Mouse (Mus musculus) lung, embryonic 16.5 days (tissue): ENCODE data around the gene Flot1. TPM values are rescaled to one million over a fixed set of nuclear protein-coding genes. Genes with fewer than 3 reads are reported as not detected.

ENCODE experiments used
- ATAC-seq: fragments of 200-750 bp; cut with Nextera tagmentation; 2 replicates; pipeline ENCODE4 v1.8.0; 2017; ENCODE audit warnings: low read depth, mild to moderate bottlenecking, moderate library complexity
- H3K27ac ChIP-seq: fragments of 300-500 bp; sonication (generic); 2 replicates; pipeline ENCODE4 v1.5.1; 2014; ENCODE audit warnings: mild to moderate bottlenecking, control low read depth, low read length
- H3K27me3 ChIP-seq: fragments of 300-500 bp; sonication (generic); 2 replicates; pipeline ENCODE4 v1.6.1; 2014; ENCODE audit warnings: low read depth, low read length, mixed read lengths; ENCODE audit not compliant: control insufficient read depth, insufficient read depth
- H3K36me3 ChIP-seq: fragments of 300-500 bp; sonication (generic); 2 replicates; pipeline ENCODE4 v1.6.1; 2014; ENCODE audit warnings: low read length; ENCODE audit not compliant: control insufficient read depth, insufficient read depth
- H3K4me1 ChIP-seq: fragments of 300-500 bp; sonication (generic); replicated peaks from 2 replicates; pipeline ENCODE4 v1.6.1; 2014; ENCODE audit warnings: low read length, mixed read lengths; ENCODE audit not compliant: control insufficient read depth, insufficient read depth
- H3K4me2 ChIP-seq: fragments of 300-500 bp; sonication (generic); 2 replicates; pipeline ENCODE4 v1.6.1; 2014; ENCODE audit warnings: low read depth, low read length, control low read depth
- H3K4me3 ChIP-seq: fragments of 300-500 bp; sonication (generic); 2 replicates; pipeline ENCODE4 v1.5.1; 2014; ENCODE audit warnings: mild to moderate bottlenecking, low read length, control low read depth
- H3K9ac ChIP-seq: fragments of 300-500 bp; sonication (generic); 2 replicates; pipeline ENCODE4 v1.6.1; 2014; ENCODE audit warnings: low read length, control low read depth
- H3K9me3 ChIP-seq: fragments of 300-500 bp; sonication (generic); 2 replicates; pipeline ENCODE4 v1.6.1; 2016; ENCODE audit warnings: low read length; ENCODE audit not compliant: control insufficient read depth
- WGBS: fragments of 180-500 bp; shearing (Covaris S2); extraction: QIAGEN DNeasy Blood & Tissue Kit; methylation state at CpG from one replicate; pipeline ENCODE4 v1.1.7; 2014; 5-methylcytosine and 5-hydroxymethylcytosine counted together
- polyA plus RNA-seq: library from polyadenylated mRNA; unstranded; fragments of >200 nt; fragmentation: Nextera tagmentation; extraction: Ambion mirVana; gene quantifications from 2 replicates; pipeline ENCODE4 v1.2.1, GENCODE M21; 2015

The Flot1 gene
- polyA plus RNA-seq, 1 experiment from 2014 or later: 57.8 TPM

DNA sequence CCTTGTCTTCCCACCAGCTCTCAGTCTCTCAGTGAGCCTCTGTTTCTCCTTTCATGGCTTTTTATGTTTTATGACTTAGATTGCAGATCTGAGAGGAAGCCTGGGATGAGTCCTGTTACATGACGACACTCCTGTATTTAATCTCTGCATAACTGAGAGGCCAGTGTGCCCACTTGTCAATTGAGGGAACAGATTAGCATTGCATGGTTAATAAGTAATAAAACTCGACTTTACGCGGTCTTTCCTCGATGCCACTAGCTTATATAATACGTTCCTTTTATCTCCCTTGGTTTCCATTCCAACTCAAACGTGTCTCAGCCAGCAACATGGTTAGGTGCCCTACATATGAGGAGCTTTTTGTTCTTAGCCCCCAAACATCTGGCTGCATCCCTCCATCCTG is 7.2 kb upstream of the Flot1 start:
- Histone ChIP-seq H3K4me1 (peaks cover 53% of the 10 kb centered on the region), H3K4me3 (no peak overlapping the region), H3K27me3 (no peaks in the 10 kb centered on the region), H3K36me3 (no peaks in the 10 kb centered on the region), H3K27ac (0 out of 2 replicates have a peak overlapping the region, but pooled peaks have one; percentile 4), H3K4me2 (no peak overlapping the region), H3K9ac (no peak overlapping the region), H3K9me3 (no peaks in the 10 kb centered on the region)
- no peak for ATAC-seq
- WGBS: 52% methylated on average over 7 of the region's 7 CpGs

DNA sequence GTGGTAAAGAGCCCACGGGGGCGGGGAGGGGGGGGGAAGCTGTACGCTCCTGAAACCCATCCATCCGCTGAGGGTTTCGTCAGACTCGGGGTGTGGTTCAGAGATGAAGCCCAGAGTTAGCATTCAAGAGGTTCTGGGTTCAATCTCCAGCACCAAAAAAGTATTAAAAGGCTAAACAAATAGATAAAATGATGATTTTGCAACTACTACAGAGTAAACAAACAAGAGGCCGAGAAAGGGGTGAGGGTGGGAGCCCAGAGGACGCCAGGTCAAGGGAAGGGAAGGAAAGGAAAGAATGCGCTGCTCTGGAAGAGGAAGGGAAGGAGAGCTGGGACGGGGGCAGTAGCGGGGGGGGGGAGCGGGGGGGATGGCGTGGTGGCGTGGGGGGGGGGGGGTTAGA is 6.3 kb upstream of the Flot1 start:
- H3K9me3 ChIP-seq: no peaks in the 10 kb centered on the region
- H3K27me3 ChIP-seq: no peaks in the 10 kb centered on the region
- peaks cover 54% of the 10 kb centered on the region for H3K4me1 ChIP-seq
- H3K4me2 ChIP-seq: no peak overlapping the region
- H3K27ac ChIP-seq: 0 out of 2 replicates have a peak overlapping the region, but pooled peaks have one; percentile 45
- H3K9ac ChIP-seq: no peak overlapping the region; the same call in 1 of the 2 replicates
- ATAC-seq: no peak
- H3K4me3 ChIP-seq: no peak overlapping the region
- 32% methylated on average over 8 of the region's 14 CpGs for WGBS
- no peaks in the 10 kb centered on the region for H3K36me3 ChIP-seq

DNA sequence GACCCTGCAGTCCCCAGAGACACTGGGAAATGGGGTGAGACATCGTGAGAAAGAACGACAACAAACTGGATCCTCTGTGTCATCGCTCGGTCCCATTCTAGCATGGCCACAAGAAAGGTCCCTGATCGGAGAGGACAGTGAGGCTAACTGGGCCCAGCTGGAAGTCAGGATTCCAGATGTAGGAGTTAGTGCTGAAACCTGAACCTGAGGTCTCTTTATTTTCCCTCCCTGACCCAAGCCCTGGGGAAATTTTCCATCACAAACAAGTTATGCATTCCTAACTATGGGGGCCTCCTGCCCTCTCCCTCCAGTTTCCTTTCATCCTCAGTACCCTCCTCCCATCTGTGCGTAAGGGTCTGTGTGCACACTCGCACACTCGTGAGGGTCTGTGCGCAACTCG is 5.8 kb upstream of the Flot1 start:
- H3K36me3 ChIP-seq: no peaks in the 10 kb centered on the region
- H3K4me2 ChIP-seq: no peak overlapping the region
- no peak overlapping the region for H3K4me3 ChIP-seq
- no peaks in the 10 kb centered on the region for H3K9me3 ChIP-seq
- H3K27ac ChIP-seq: peak overlapping the region; percentile 45; the same call in 1 of the 2 replicates
- H3K4me1 ChIP-seq: peaks cover 54% of the 10 kb centered on the region
- H3K9ac ChIP-seq: peak overlapping the region; percentile 18; the same call in 1 of the 2 replicates
- H3K27me3 ChIP-seq: no peaks in the 10 kb centered on the region
- ATAC-seq: no peak
- WGBS: 39% methylated on average over 10 of the region's 10 CpGs

DNA sequence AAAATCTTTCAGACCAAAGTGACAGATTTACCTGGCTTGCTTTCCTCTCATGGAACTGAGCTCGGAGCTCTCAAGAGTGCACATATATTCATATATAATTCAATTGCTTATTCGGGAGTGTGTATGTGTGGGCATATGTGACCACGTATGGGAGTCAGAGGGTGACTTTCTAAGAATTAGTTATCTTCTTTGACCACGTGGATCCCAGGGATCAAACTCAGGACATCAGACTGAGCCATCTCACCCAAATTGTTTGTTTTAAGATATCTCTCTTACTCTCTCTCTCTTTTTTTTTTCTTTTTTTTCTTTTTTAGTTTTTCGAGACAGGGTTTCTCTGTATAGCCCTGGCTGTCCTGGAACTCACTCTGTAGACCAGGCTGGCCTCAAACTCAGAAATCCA is 2.9 kb upstream of the Flot1 start:
- H3K27ac ChIP-seq: no peak overlapping the region
- H3K9ac ChIP-seq: no peak overlapping the region
- H3K4me2 ChIP-seq: no peak overlapping the region
- no peak for ATAC-seq
- H3K4me3 ChIP-seq: no peak overlapping the region
- no peaks in the 10 kb centered on the region for H3K27me3 ChIP-seq
- H3K4me1 ChIP-seq: peaks cover 35% of the 10 kb centered on the region
- H3K36me3 ChIP-seq: no peaks in the 10 kb centered on the region
- 71% methylated on average over 5 of the region's 5 CpGs for WGBS
- no peaks in the 10 kb centered on the region for H3K9me3 ChIP-seq

DNA sequence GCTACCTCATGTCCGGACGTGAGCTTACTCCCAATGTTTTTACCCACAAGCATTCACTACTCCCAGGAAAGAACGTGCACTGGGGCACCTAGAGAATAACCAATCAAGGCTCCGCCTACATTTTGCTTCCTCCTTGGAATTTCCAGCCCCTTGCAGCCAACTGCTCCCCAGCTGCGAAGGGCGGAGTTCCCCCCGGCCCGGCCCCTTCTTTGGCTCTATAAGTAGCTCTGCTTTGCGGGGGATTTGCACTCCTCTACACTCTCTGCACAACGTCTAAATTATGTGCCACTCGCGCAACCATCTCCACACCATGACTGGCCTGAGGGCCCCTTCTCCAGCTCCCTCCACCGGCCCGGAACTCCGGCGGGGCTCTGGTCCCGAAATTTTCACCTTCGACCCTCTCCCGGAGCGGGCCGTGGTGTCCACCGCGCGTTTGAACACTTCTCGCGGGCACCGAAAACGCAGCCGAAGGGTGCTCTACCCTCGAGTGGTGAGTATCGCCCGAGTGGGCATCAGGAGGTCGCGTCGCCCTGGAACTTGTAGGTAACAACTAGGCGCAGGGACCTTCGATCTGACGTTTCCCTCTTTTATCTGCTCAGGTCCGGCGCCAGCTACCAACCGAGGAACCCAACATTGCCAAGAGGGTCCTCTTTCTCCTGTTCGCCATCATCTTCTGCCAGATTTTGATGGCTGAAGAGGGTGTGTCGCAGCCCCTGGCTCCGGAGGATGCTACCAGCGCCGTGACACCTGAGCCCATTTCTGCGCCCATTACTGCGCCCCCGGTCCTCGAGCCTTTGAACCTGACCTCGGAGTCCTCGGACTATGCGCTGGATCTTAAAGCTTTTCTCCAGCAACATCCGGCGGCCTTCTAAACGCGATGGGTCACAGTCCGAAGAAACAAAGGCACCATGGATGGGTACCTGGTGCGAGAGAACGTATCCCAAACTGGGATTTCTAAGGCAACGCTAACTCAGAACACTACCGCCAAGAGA is 1.3 kb upstream of the Flot1 start, which contains the start of gene Ier3:
Gene Ier3, plus strand, starts transcription at position 246 of the 992 bp plus-strand sequence.
- WGBS: under 1% methylated on average over 62 of the region's 62 CpGs

DNA sequence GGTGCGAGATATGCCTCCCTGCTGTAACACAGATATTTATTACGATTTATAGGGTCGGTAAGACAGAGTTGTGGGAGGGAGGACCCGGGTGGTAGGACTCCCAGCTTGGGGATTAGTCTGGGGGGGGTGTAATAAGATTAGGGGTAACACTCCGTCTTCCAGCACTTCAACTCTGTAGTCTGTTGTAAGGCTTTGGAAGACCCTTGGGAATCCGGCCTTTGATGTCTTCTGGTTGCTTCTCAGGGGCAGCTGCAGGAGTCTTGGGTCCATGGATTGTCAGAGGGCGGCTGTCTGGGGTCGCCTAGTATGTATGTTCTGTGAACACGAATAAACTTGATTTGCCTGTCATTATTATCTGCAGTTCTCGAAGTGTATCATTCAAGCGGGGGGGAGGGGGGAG is 466 bp upstream of the Flot1 start:
- H3K9me3 ChIP-seq: no peaks in the 10 kb centered on the region
- peak overlapping the region; percentile 90 for H3K27ac ChIP-seq
- H3K4me2 ChIP-seq: peak overlapping the region; percentile 98
- peak overlapping the region; percentile 59 for H3K4me3 ChIP-seq
- H3K9ac ChIP-seq: peak overlapping the region; percentile 88
- peaks cover 18% of the 10 kb centered on the region for H3K4me1 ChIP-seq
- no peak for ATAC-seq
- peaks cover 9% of the 10 kb centered on the region; the same call in 1 of the 2 replicates for H3K36me3 ChIP-seq
- no peaks in the 10 kb centered on the region for H3K27me3 ChIP-seq
- WGBS: 3% methylated on average over 11 of the region's 11 CpGs

More for the DNA sequence above, 1.3 kb upstream of the Flot1 start, which contains the start of gene Ier3:
- Histone ChIP-seq H3K36me3 (0 out of 2 replicates have a peak, but pooled peaks cover 2% of the 10 kb centered on the region), H3K9ac (peak within 1 kb of the TSS; percentile 88), H3K9me3 (no peaks in the 10 kb centered on the region), H3K4me3 (peak within 1 kb of the TSS; percentile 59), H3K4me1 (peaks cover 24% of the 10 kb centered on the region), H3K4me2 (peak within 1 kb of the TSS; percentile 98), H3K27me3 (no peaks in the 10 kb centered on the region), H3K27ac (peak within 1 kb of the TSS; percentile 90)
- peak; percentile 73 for ATAC-seq

DNA sequence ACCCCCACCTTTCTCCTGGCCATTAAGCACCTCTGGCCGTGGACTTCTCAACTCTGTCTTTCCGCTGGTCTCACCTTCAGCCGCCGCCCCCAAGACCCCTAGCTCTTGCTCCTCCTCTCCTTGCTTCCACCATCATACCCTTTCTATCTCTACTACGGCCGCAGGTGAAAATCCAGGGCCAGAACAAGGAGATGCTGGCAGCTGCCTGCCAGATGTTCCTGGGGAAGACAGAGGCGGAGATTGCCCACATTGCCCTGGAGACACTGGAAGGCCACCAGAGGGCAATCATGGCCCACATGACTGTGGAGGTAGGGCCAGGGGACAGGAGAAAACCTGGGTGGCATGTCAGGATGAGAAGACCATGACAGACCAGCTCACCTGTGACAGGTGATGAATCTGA is 1.4 kb downstream of the Flot1 start:
- WGBS: 66% methylated on average over 7 of the region's 7 CpGs
- Histone ChIP-seq H3K27me3 (no peaks in the 10 kb centered on the region), H3K27ac (no peak overlapping the region), H3K4me1 (peaks cover 15% of the 10 kb centered on the region), H3K4me2 (peak overlapping the region; percentile 98; the same call in 1 of the 2 replicates), H3K9ac (no peak overlapping the region), H3K4me3 (no peak overlapping the region), H3K36me3 (peaks cover 15% of the 10 kb centered on the region; the same call in 1 of the 2 replicates), H3K9me3 (no peaks in the 10 kb centered on the region)
- no peak for ATAC-seq

DNA sequence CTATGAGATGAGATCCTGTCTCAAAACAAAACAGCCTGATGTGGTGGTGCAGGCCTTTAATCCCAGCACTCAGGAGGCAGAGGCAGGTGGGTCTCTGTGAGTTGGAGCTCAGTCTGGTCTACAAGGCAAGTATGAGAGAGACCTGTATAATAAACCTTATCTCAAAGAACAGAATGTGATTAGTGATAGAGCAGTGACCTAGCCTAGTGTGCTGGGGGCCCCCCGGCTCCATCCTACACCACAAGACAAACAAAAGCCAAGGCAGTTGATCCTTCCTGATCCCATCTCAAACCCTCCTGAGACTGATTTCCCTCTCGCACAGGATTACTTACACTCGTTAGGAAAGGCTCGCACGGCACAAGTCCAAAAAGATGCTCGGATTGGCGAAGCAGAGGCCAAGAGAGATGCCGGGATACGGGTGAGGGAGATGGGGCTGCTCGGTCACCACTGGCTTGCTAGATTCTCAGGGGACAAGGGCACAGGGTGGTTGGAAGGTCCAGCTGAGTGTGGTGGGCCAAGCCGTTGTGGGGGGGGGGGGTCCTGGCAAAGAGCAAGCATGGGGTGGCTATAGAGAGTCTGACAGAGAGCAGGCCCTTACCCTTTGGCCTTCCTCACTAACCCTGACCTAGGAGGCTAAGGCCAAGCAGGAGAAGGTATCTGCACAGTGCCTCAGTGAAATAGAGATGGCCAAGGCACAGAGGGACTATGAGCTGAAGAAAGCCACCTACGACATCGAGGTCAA is 2.2 kb downstream of the Flot1 start:
- ATAC-seq: no peak
- no peaks in the 10 kb centered on the region for H3K9me3 ChIP-seq
- H3K27ac ChIP-seq: no peak overlapping the region
- 92% methylated on average over 13 of the region's 13 CpGs for WGBS
- H3K9ac ChIP-seq: no peak overlapping the region
- H3K4me1 ChIP-seq: peaks cover 23% of the 10 kb centered on the region
- no peak overlapping the region for H3K4me3 ChIP-seq
- peaks cover 15% of the 10 kb centered on the region; the same call in 1 of the 2 replicates for H3K36me3 ChIP-seq
- H3K27me3 ChIP-seq: no peaks in the 10 kb centered on the region
- H3K4me2 ChIP-seq: no peak overlapping the region

DNA sequence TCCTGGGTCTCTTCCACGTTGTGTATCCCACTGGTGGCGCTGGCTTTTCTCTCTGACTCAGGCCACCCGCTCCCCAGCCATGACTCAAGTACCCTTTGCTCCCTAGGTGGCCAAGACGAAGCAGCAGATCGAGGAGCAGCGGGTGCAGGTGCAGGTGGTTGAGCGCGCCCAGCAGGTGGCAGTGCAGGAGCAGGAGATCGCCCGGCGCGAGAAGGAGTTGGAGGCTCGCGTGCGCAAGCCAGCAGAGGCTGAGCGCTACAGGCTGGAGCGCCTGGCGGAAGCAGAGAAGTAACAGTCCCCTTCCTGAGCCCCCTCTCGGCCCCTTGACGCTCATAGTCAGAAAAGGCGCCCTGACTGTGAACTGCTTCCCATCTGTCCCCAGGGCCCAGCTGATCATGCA is 6.7 kb downstream of the Flot1 start:
- Histone ChIP-seq H3K27ac (peak overlapping the region; percentile 25), H3K9ac (no peak overlapping the region), H3K4me3 (no peak overlapping the region)

More for the DNA sequence above, 6.7 kb downstream of the Flot1 start:
- Histone ChIP-seq H3K36me3 (peaks cover 45% of the 10 kb centered on the region), H3K9me3 (no peaks in the 10 kb centered on the region), H3K4me1 (peaks cover 19% of the 10 kb centered on the region), H3K4me2 (peak overlapping the region; percentile 19; the same call in 1 of the 2 replicates), H3K27me3 (no peaks in the 10 kb centered on the region)
- WGBS: 2% methylated on average over 21 of the region's 21 CpGs
- ATAC-seq: peak; percentile 73
